Mouse (Mus musculus) limb, embryonic 12.5 days (tissue): ENCODE results near the gene Bdkrb2. TPM values are rescaled to one million over a fixed set of nuclear protein-coding genes. Genes with fewer than 3 reads are reported as not detected.

Experiments used
- ATAC-seq: fragments of 200-750 bp; cut with Nextera tagmentation; 2 replicates; pipeline ENCODE4 v1.8.0; 2017; ENCODE audit warnings: low read depth, moderate TSS enrichment; ENCODE audit not compliant: insufficient number of reproducible peaks, insufficient read depth, low FRiP score, low TSS enrichment
- H3K27ac ChIP-seq: fragments of 300-500 bp; sonication (generic); 2 replicates; pipeline ENCODE4 v1.5.1; 2016; ENCODE audit warnings: mild to moderate bottlenecking, moderate library complexity
- H3K27me3 ChIP-seq: fragments of 300-500 bp; sonication (generic); 2 replicates; pipeline ENCODE4 v1.6.1; 2016; ENCODE audit warnings: mild to moderate bottlenecking, moderate library complexity
- H3K36me3 ChIP-seq: fragments of 300-500 bp; sonication (generic); 2 replicates; pipeline ENCODE4 v1.6.1; 2016; ENCODE audit warnings: mild to moderate bottlenecking, moderate library complexity
- H3K4me1 ChIP-seq: fragments of 300-500 bp; sonication (generic); replicated peaks from 2 replicates; pipeline ENCODE4 v1.6.1; 2016
- H3K4me2 ChIP-seq: fragments of 300-500 bp; sonication (generic); 2 replicates; pipeline ENCODE4 v1.6.1; 2016; ENCODE audit warnings: mild to moderate bottlenecking, moderate library complexity
- H3K4me3 ChIP-seq: fragments of 300-500 bp; sonication (generic); replicated peaks from 2 replicates; pipeline ENCODE4 v1.5.1; 2016; ENCODE audit warnings: mild to moderate bottlenecking
- H3K9ac ChIP-seq: fragments of 300-500 bp; sonication (generic); replicated peaks from 2 replicates; pipeline ENCODE4 v1.6.1; 2016; ENCODE audit warnings: mild to moderate bottlenecking, moderate library complexity
- H3K9me3 ChIP-seq: fragments of 300-500 bp; sonication (generic); 2 replicates; pipeline ENCODE4 v1.6.1; 2016; ENCODE audit warnings: mild to moderate bottlenecking, moderate library complexity
- WGBS: fragments of 180-500 bp; shearing (Covaris S2); methylation state at CpG from one replicate; pipeline ENCODE4 v1.1.7; 2016; 5-methylcytosine and 5-hydroxymethylcytosine counted together
- polyA plus RNA-seq: library from polyadenylated mRNA; unstranded; fragments of >200 nt; fragmentation: Nextera tagmentation; extraction: Ambion mirVana; gene quantifications from 2 replicates; pipeline ENCODE4 v1.2.1, GENCODE M21; 2016

The Bdkrb2 gene
- 1.5 and 1.8 TPM in 2 replicates for polyA plus RNA-seq

- 3% methylated on average over 25 of the region's 25 CpGs for WGBS
- Histone ChIP-seq H3K9ac (peak within 1 kb of the TSS; percentile 1; the same call in 1 of the 2 replicates), H3K4me1 (peaks cover 23% of the 10 kb centered on the region), H3K4me3 (peak within 1 kb of the TSS; percentile 36), H3K9me3 (peaks cover 7% of the 10 kb centered on the region), H3K27ac (no peak within 1 kb of the TSS), H3K36me3 (no peaks in the 10 kb centered on the region), H3K27me3 (peaks cover 53% of the 10 kb centered on the region), H3K4me2 (peak within 1 kb of the TSS; percentile 63)
- ATAC-seq = no peak
Observed at GRCm38 (mm10) chr12:105562936-105563680, at the start of gene Bdkrb2. Bdkrb2 (plus strand) TSS chr12:105563226.

- ATAC-seq = no peak
- H3K9ac ChIP-seq = no peak overlapping the region
- H3K36me3 ChIP-seq = no peaks in the 10 kb centered on the region
- H3K4me1 ChIP-seq = peaks cover 9% of the 10 kb centered on the region
- no peaks in the 10 kb centered on the region for H3K9me3 ChIP-seq
- no peak overlapping the region for H3K27ac ChIP-seq
- no peak overlapping the region for H3K4me3 ChIP-seq
- no peaks in the 10 kb centered on the region for H3K27me3 ChIP-seq
- 62% methylated on average over 10 of the region's 10 CpGs for WGBS
- no peak overlapping the region for H3K4me2 ChIP-seq
Observed at GRCm38 (mm10) chr12:105514111-105514510, 48.9 kb upstream of the Bdkrb2 start.

- Histone ChIP-seq H3K36me3 (no peaks in the 10 kb centered on the region), H3K9ac (no peak overlapping the region), H3K4me2 (no peak overlapping the region), H3K27me3 (no peaks in the 10 kb centered on the region), H3K27ac (no peak overlapping the region), H3K9me3 (0 out of 2 replicates have a peak, but pooled peaks cover 3% of the 10 kb centered on the region), H3K4me3 (no peak overlapping the region), H3K4me1 (peaks cover 24% of the 10 kb centered on the region)
- 77% methylated on average over 21 of the region's 21 CpGs for WGBS
- no peak for ATAC-seq
Observed at GRCm38 (mm10) chr12:105517026-105517675, 45.9 kb upstream of the Bdkrb2 start.

GRCm38 (mm10) chr12:105519851-105520250, 43.2 kb upstream of the Bdkrb2 start:
- WGBS = 85% methylated on average over 2 of the region's 2 CpGs

GRCm38 (mm10) chr12:105521170-105521762, 41.8 kb upstream of the Bdkrb2 start:
- 0 out of 2 replicates have a peak, but pooled peaks cover 3% of the 10 kb centered on the region for H3K9me3 ChIP-seq
- no peaks in the 10 kb centered on the region for H3K27me3 ChIP-seq
- ATAC-seq = peak; percentile 26; the same call in 1 of the 2 replicates
- no peak overlapping the region for H3K4me3 ChIP-seq
- WGBS = 67% methylated on average over 15 of the region's 15 CpGs
- no peak overlapping the region for H3K4me2 ChIP-seq
- H3K27ac ChIP-seq = 0 out of 2 replicates have a peak overlapping the region, but pooled peaks have one; percentile 42
- H3K36me3 ChIP-seq = no peaks in the 10 kb centered on the region
- H3K4me1 ChIP-seq = peaks cover 19% of the 10 kb centered on the region
- H3K9ac ChIP-seq = no peak overlapping the region

More at GRCm38 (mm10) chr12:105519851-105520250, 43.2 kb upstream of the Bdkrb2 start:
- Histone ChIP-seq H3K27ac (no peak overlapping the region), H3K4me3 (no peak overlapping the region), H3K4me2 (no peak overlapping the region), H3K9me3 (0 out of 2 replicates have a peak, but pooled peaks cover 3% of the 10 kb centered on the region), H3K9ac (no peak overlapping the region), H3K4me1 (peaks cover 19% of the 10 kb centered on the region), H3K27me3 (no peaks in the 10 kb centered on the region), H3K36me3 (no peaks in the 10 kb centered on the region)
- no peak for ATAC-seq

GRCm38 (mm10) chr12:105523737-105524136, 39.3 kb upstream of the Bdkrb2 start:
- H3K27ac ChIP-seq = no peak overlapping the region
- no peaks in the 10 kb centered on the region for H3K27me3 ChIP-seq
- no peak overlapping the region for H3K9ac ChIP-seq
- no peak overlapping the region for H3K4me2 ChIP-seq
- 64% methylated on average over 2 of the region's 2 CpGs for WGBS
- H3K9me3 ChIP-seq = 0 out of 2 replicates have a peak, but pooled peaks cover 3% of the 10 kb centered on the region
- no peak for ATAC-seq
- H3K4me3 ChIP-seq = no peak overlapping the region
- H3K4me1 ChIP-seq = peaks cover 19% of the 10 kb centered on the region
- H3K36me3 ChIP-seq = no peaks in the 10 kb centered on the region

GRCm38 (mm10) chr12:105526186-105526585, 36.8 kb upstream of the Bdkrb2 start:
- 88% methylated on average over 3 of the region's 3 CpGs for WGBS
- Histone ChIP-seq H3K4me2 (no peak overlapping the region), H3K36me3 (no peaks in the 10 kb centered on the region), H3K4me1 (peaks cover under 1% of the 10 kb centered on the region; the same call in 1 of the 2 replicates), H3K27ac (no peak overlapping the region), H3K4me3 (no peak overlapping the region), H3K9me3 (0 out of 2 replicates have a peak, but pooled peaks cover 3% of the 10 kb centered on the region), H3K27me3 (no peaks in the 10 kb centered on the region; the same call in 1 of the 2 replicates), H3K9ac (no peak overlapping the region)
- no peak for ATAC-seq

- Histone ChIP-seq H3K9me3 (0 out of 2 replicates have a peak, but pooled peaks cover 3% of the 10 kb centered on the region), H3K4me1 (peaks cover 1% of the 10 kb centered on the region; the same call in 1 of the 2 replicates), H3K9ac (no peak overlapping the region), H3K4me3 (no peak overlapping the region), H3K4me2 (no peak overlapping the region), H3K36me3 (no peaks in the 10 kb centered on the region), H3K27me3 (no peaks in the 10 kb centered on the region; the same call in 1 of the 2 replicates), H3K27ac (no peak overlapping the region)
- WGBS = 76% methylated on average over 5 of the region's 5 CpGs
- no peak for ATAC-seq
Observed at GRCm38 (mm10) chr12:105526829-105527228, 36.2 kb upstream of the Bdkrb2 start.

- no peak for ATAC-seq
- 65% methylated on average over 9 of the region's 9 CpGs for WGBS
Observed at GRCm38 (mm10) chr12:105529545-105529944, 33.5 kb upstream of the Bdkrb2 start.

GRCm38 (mm10) chr12:105531724-105532371, 31.2 kb upstream of the Bdkrb2 start:
- H3K4me1 ChIP-seq = peaks cover 9% of the 10 kb centered on the region
- no peak for ATAC-seq
- no peaks in the 10 kb centered on the region; the same call in 1 of the 2 replicates for H3K27me3 ChIP-seq
- no peak overlapping the region for H3K4me3 ChIP-seq
- WGBS = 34% methylated on average over 8 of the region's 8 CpGs
- H3K27ac ChIP-seq = no peak overlapping the region
- no peak overlapping the region for H3K9ac ChIP-seq
- H3K36me3 ChIP-seq = no peaks in the 10 kb centered on the region
- no peak overlapping the region for H3K4me2 ChIP-seq
- no peaks in the 10 kb centered on the region for H3K9me3 ChIP-seq

More at GRCm38 (mm10) chr12:105529545-105529944, 33.5 kb upstream of the Bdkrb2 start:
- no peaks in the 10 kb centered on the region for H3K9me3 ChIP-seq
- H3K36me3 ChIP-seq = no peaks in the 10 kb centered on the region
- no peak overlapping the region for H3K27ac ChIP-seq
- peaks cover 4% of the 10 kb centered on the region; the same call in 1 of the 2 replicates for H3K4me1 ChIP-seq
- no peaks in the 10 kb centered on the region; the same call in 1 of the 2 replicates for H3K27me3 ChIP-seq
- H3K4me3 ChIP-seq = no peak overlapping the region
- no peak overlapping the region for H3K4me2 ChIP-seq
- H3K9ac ChIP-seq = no peak overlapping the region
